Mouse (Mus musculus) lung, postnatal 14 days (tissue): Measurements from ENCODE around the gene Mup21.
"Not testable (repeated sequence)": the region's sequence is repeated elsewhere in the genome, so short reads cannot be mapped to it uniquely, and the experiment has no call there.

Experiments used
- DNase-seq: peaks from one replicate; pipeline ENCODE4 v3.0.0; 2021

The Mup21 gene

GRCm38 (mm10) chr4:62150811-62151210 lies at the start of gene Mup21:
TSS of gene Mup21 (minus strand) at chr4:62150863.
- no peak for DNase-seq

DNA sequence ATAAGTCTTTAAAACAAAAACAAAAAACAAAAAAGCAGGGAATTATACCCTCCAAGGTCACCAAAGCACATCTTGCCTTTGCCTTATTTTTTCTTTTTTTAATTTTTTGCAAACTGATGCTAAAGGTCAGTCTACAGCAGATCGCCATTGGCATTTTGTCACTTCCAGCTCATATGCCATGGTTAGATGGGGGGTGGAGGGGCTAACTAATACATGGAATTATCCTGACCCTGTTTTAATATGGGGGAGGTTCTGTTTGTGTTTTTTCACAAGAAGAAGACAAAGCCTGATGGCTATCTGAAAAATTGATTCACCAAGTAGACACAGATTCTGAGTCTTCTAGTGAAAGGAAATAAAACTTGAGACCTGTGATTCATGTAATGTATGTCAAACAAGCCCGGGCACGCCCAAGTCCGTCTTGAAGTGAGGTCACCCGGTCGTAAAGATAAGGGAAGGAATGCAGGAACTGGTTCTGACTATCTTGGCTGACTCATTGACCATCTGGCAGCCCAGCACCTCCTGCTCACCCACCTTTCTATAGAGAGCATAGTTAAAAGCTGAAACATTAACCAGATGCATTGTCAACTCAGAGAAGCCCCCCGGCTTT lies 49.4 kb upstream of the Mup21 start:
- DNase-seq: no peak

DNA sequence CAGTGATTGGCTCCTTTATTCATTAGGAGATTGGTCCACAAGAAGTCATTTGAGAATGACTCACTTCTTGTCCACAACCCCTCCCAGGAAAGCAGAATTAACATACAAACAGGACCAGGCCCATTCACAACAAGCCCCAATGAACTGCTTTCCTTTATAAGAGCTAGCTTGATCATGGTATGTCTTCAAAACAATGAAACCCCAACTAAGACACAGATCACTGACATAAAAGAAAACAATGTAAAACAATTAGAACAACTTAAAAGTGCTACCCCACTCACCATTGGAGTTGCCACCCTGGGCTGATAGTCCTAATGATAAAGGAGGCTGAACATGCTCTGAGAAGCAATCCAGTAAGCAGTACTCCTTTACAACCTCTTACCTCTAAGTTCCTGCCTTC lies 38.1 kb upstream of the Mup21 start:
- no peak for DNase-seq

GRCm38 (mm10) chr4:62177282-62177681 lies 26.6 kb upstream of the Mup21 start:
- DNase-seq: peak; percentile 13

GRCm38 (mm10) chr4:62174471-62174870 lies 23.8 kb upstream of the Mup21 start:
- DNase-seq: no peak

- DNase-seq: not testable (repeated sequence)
Observed at GRCm38 (mm10) chr4:62167636-62168035, 17.0 kb upstream of the Mup21 start.

DNA sequence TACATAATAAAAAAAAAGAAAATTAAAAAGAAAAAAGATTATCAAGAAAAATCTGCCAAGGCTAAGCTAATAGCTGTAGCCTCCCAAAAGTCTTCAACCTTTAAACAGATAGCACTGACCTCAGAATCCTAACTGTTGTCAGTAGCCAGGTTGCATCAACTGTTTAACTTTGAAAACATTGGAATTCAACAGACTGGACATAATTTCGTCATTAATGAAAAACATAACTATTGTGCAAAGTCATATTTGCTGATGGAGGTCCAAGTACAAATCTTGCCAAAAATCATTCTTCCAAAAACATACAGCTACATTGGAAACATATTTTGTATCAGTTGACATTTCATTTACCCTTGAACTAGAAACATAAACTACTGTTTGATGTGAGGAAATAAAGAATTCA lies 7.7 kb upstream of the Mup21 start:
- DNase-seq: no peak

DNA sequence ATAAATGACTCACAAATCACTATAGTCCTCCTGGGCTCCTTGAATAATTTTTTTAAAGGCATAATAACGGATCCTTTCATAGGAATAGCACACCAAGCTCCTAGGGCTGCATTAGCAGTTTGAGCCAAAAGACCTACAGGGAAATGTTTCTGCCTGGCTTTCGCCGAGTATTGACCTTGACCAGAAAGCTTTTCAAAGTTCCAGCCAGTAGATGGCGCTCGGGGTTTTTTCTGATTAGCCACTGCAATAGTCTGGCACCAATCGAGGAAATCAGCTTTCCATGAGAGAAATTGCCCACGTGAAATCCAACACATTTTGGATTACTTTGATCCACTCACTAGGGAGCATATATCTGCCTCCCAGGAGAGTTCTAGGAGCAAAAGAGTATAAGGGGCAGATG lies 17.0 kb downstream of the Mup21 start:
- peak; percentile 50 for DNase-seq

- DNase-seq: peak; percentile 7
Observed at GRCm38 (mm10) chr4:62103366-62103765, 47.3 kb downstream of the Mup21 start.
